Mouse (Mus musculus) kidney, adult 9 months (tissue): ENCODE results near the gene Fam160b1.

Experiments used
- DNase-seq: peaks from one replicate; pipeline ENCODE4 v3.0.0; 2022

The Fam160b1 gene

GRCm38 (mm10) chr19:57344678-57345077 lies 15.8 kb upstream of the Fam160b1 start:
- DNase-seq: no peak

- no peak for DNase-seq
Observed at GRCm38 (mm10) chr19:57349096-57349495, 11.4 kb upstream of the Fam160b1 start.

- DNase-seq: no peak
Observed at GRCm38 (mm10) chr19:57352337-57352935, 8.0 kb upstream of the Fam160b1 start.

- no peak for DNase-seq
Observed at GRCm38 (mm10) chr19:57353228-57353627, 7.3 kb upstream of the Fam160b1 start.

GRCm38 (mm10) chr19:57354050-57354449 lies 6.4 kb upstream of the Fam160b1 start:
- no peak for DNase-seq

GRCm38 (mm10) chr19:57354715-57355114 lies 5.8 kb upstream of the Fam160b1 start:
- no peak for DNase-seq

GRCm38 (mm10) chr19:57355451-57356251 lies 4.8 kb upstream of the Fam160b1 start:
- no peak for DNase-seq

- no peak for DNase-seq
Observed at GRCm38 (mm10) chr19:57356273-57356672, 4.2 kb upstream of the Fam160b1 start.

GRCm38 (mm10) chr19:57357244-57357643 lies 3.2 kb upstream of the Fam160b1 start:
- DNase-seq: no peak

GRCm38 (mm10) chr19:57357811-57358210 lies 2.7 kb upstream of the Fam160b1 start:
- DNase-seq: no peak

GRCm38 (mm10) chr19:57358322-57358721 lies 2.2 kb upstream of the Fam160b1 start:
- peak; percentile 75 for DNase-seq

- DNase-seq: no peak
Observed at GRCm38 (mm10) chr19:57358836-57359598, 1.5 kb upstream of the Fam160b1 start.

GRCm38 (mm10) chr19:57359701-57360326 lies 666 bp upstream of the Fam160b1 start:
- peak; percentile 55 for DNase-seq

- no peak for DNase-seq
Observed at GRCm38 (mm10) chr19:57361131-57361938, 855 bp downstream of the Fam160b1 start.

GRCm38 (mm10) chr19:57361939-57362307 lies 1.4 kb downstream of the Fam160b1 start:
- DNase-seq: no peak

GRCm38 (mm10) chr19:57362586-57362985 lies 2.1 kb downstream of the Fam160b1 start:
- no peak for DNase-seq

- no peak for DNase-seq
Observed at GRCm38 (mm10) chr19:57363076-57363475, 2.6 kb downstream of the Fam160b1 start.

GRCm38 (mm10) chr19:57363538-57363937 lies 3.1 kb downstream of the Fam160b1 start:
- DNase-seq: no peak

- peak; percentile 86 for DNase-seq
Observed at GRCm38 (mm10) chr19:57364942-57365673, 4.6 kb downstream of the Fam160b1 start.

- DNase-seq: peak; percentile 40
Observed at GRCm38 (mm10) chr19:57366007-57366406, 5.5 kb downstream of the Fam160b1 start.

- no peak for DNase-seq
Observed at GRCm38 (mm10) chr19:57366626-57367025, 6.1 kb downstream of the Fam160b1 start.

- DNase-seq: peak; percentile 57
Observed at GRCm38 (mm10) chr19:57367201-57367600, 6.7 kb downstream of the Fam160b1 start.
